Mouse (Mus musculus) liver, postnatal 0 days (tissue): ENCODE results near the gene Gm29094.
"Not testable (repeated sequence)": the region's sequence is repeated elsewhere in the genome, so short reads cannot be mapped to it uniquely, and the experiment has no call there.

ENCODE experiments used
- CTCF ChIP-seq: sonication (generic); IDR thresholded peaks from 2 replicates; pipeline ENCODE4 v1.5.1; 2016; ENCODE audit warnings: antibody characterized with exemption, low read depth
- EP300 ChIP-seq: IDR thresholded peaks from 2 replicates; pipeline ENCODE4 v1.6.1; 2016; ENCODE audit warnings: antibody characterized with exemption, low read depth, mild to moderate bottlenecking

DNA sequence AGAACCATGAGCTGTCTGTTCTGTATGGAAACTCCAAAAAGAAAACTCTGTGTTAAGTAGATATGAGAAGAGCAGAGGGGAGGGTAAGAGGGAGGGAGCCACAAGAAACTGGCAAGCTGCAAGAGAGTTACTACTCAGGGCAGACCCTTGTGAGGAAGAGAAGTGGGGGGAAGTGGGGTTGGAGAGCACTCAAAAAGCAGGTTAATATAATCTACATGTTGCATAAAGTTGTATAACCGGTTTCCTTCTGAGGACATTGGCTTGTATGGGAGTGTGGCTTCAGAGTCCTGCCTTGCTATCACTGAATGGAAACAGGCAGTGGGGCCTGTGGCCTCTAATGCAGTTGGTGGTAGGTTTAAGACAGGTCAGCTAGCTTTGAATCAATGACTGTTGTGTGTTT lies 1.7 kb upstream of the Gm29094 start:
- TF ChIP-seq CTCF, EP300: not testable (repeated sequence)
